Mouse (Mus musculus): ENCODE measurements at regions not wholly inside any gene's neighbourhood (a gene's known extent, or its start where the extent isn't known, plus 50 kb on each side); places are given as distances from the start of the nearest gene placed in this dataset.
A peak's percentile ranks its signal among the peaks of the same experiment; 100 is the strongest.

DNA sequence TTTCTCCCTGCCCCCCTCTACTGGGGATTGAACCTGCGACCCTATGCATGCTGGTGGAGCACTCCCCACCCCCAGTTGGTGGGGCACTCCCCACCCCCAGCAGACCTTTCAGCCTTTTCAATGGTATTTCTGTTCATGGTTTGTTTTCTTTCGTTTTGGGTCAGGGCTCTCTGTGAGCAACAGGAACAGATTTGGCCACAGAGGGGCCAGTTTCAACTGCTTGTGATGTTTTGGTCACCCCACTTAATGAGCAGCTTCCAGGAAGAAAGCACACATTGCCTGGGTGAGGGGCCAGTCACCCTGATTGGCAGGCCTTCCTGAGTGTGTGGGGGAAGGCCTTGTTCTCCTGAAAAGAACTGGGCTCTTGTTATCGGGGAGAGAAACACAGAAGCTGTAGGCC lies 71.5 kb upstream of the Sulf2 start:
- Histone ChIP-seq H3K27me3 (ENCODE audit: control insufficient read depth, insufficient read depth, low read length) (no peaks in the 10 kb centered on the region; the same call in 1 of the 2 replicates), H3K4me1 (ENCODE audit: control insufficient read depth, insufficient read depth, low read length) (no peaks in the 10 kb centered on the region), H3K27ac (ENCODE audit: insufficient read depth, low read length) (no peak overlapping the region), H3K4me3 (replicated peaks; ENCODE audit: insufficient read depth, low read depth, low read length) (no peak overlapping the region)
- no peak for DNase-seq
- TF ChIP-seq CTCF (IDR thresholded peaks at IDR 0.05; ENCODE audit: borderline replicate concordance, insufficient read depth, low read depth, low read length) (no peak), POLR2A (IDR thresholded peaks at IDR 0.05; ENCODE audit: borderline replicate concordance, insufficient read depth, low read length) (no peak)
- 49% methylated on average over 3 of the region's 3 CpGs for WGBS

GRCm38 (mm10) chr2:166226331-166226730 lies 70.9 kb upstream of the Sulf2 start:
- Histone ChIP-seq H3K4me1 (ENCODE audit: control insufficient read depth, insufficient read depth, low read length) (no peaks in the 10 kb centered on the region), H3K27ac (ENCODE audit: insufficient read depth, low read length) (no peak overlapping the region), H3K4me3 (replicated peaks; ENCODE audit: insufficient read depth, low read depth, low read length) (no peak overlapping the region), H3K27me3 (ENCODE audit: control insufficient read depth, insufficient read depth, low read length) (no peaks in the 10 kb centered on the region; the same call in 1 of the 2 replicates)
- DNase-seq, result no peak
- TF ChIP-seq CTCF (IDR thresholded peaks at IDR 0.05; ENCODE audit: borderline replicate concordance, insufficient read depth, low read depth, low read length), result no peak
- TF ChIP-seq POLR2A (IDR thresholded peaks at IDR 0.05; ENCODE audit: borderline replicate concordance, insufficient read depth, low read length), result no peak
- 94% methylated on average over 2 of the region's 2 CpGs for WGBS

GRCm38 (mm10) chr2:166225354-166225753 lies 69.9 kb upstream of the Sulf2 start:
- no peak overlapping the region for H3K4me3 ChIP-seq (replicated peaks; ENCODE audit: insufficient read depth, low read depth, low read length)

GRCm38 (mm10) chr2:166218783-166219182 lies 63.3 kb upstream of the Sulf2 start:
- no peak overlapping the region for H3K4me3 ChIP-seq (replicated peaks; ENCODE audit: insufficient read depth, low read depth, low read length)
- no peaks in the 10 kb centered on the region; the same call in 1 of the 2 replicates for H3K27me3 ChIP-seq (ENCODE audit: control insufficient read depth, insufficient read depth, low read length)
- 67% methylated on average over 9 of the region's 9 CpGs for WGBS
- H3K4me1 ChIP-seq (ENCODE audit: control insufficient read depth, insufficient read depth, low read length), result peaks cover 13% of the 10 kb centered on the region
- H3K27ac ChIP-seq (ENCODE audit: insufficient read depth, low read length), result no peak overlapping the region
- DNase-seq, result no peak
- no peak for TF ChIP-seq POLR2A (IDR thresholded peaks at IDR 0.05; ENCODE audit: borderline replicate concordance, insufficient read depth, low read length)
- no peak for TF ChIP-seq CTCF (IDR thresholded peaks at IDR 0.05; ENCODE audit: borderline replicate concordance, insufficient read depth, low read depth, low read length)

More at GRCm38 (mm10) chr2:166225354-166225753, 69.9 kb upstream of the Sulf2 start:
- DNase-seq, result no peak
- Histone ChIP-seq H3K27me3 (ENCODE audit: control insufficient read depth, insufficient read depth, low read length) (no peaks in the 10 kb centered on the region; the same call in 1 of the 2 replicates), H3K4me1 (ENCODE audit: control insufficient read depth, insufficient read depth, low read length) (no peaks in the 10 kb centered on the region), H3K27ac (ENCODE audit: insufficient read depth, low read length) (no peak overlapping the region)
- 91% methylated on average over 9 of the region's 9 CpGs for WGBS
- no peak for TF ChIP-seq POLR2A (IDR thresholded peaks at IDR 0.05; ENCODE audit: borderline replicate concordance, insufficient read depth, low read length)
- no peak for TF ChIP-seq CTCF (IDR thresholded peaks at IDR 0.05; ENCODE audit: borderline replicate concordance, insufficient read depth, low read depth, low read length)

DNA sequence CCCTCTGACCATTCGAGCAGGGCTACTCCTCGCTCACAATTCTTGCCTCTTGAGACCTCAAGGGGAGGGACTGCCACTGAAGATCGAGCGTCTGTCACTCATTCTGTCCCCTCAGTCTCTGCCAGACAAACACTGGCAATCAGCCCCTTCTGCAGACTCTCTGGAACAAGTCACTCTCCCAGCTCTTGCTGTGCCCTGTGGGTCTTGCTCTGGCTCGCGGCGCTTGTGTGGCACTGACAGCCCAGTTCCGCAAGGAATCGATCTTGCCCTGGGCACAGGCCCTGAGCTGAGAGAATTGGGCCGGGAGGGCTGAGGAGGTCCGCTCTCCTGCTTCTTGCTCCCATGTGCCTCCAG lies 61.0 kb upstream of the Sulf2 start:
- 12% methylated on average over 11 of the region's 11 CpGs for WGBS
- Histone ChIP-seq H3K4me3 (replicated peaks; ENCODE audit: insufficient read depth, low read depth, low read length) (no peak overlapping the region), H3K27ac (ENCODE audit: insufficient read depth, low read length) (no peak overlapping the region), H3K4me1 (ENCODE audit: control insufficient read depth, insufficient read depth, low read length) (peaks cover 13% of the 10 kb centered on the region), H3K27me3 (ENCODE audit: control insufficient read depth, insufficient read depth, low read length) (no peaks in the 10 kb centered on the region; the same call in 1 of the 2 replicates)
- DNase-seq, result peak; percentile 15 to 38
- TF ChIP-seq CTCF (IDR thresholded peaks at IDR 0.05; ENCODE audit: borderline replicate concordance, insufficient read depth, low read depth, low read length) (no peak), POLR2A (IDR thresholded peaks at IDR 0.05; ENCODE audit: borderline replicate concordance, insufficient read depth, low read length) (no peak)

DNA sequence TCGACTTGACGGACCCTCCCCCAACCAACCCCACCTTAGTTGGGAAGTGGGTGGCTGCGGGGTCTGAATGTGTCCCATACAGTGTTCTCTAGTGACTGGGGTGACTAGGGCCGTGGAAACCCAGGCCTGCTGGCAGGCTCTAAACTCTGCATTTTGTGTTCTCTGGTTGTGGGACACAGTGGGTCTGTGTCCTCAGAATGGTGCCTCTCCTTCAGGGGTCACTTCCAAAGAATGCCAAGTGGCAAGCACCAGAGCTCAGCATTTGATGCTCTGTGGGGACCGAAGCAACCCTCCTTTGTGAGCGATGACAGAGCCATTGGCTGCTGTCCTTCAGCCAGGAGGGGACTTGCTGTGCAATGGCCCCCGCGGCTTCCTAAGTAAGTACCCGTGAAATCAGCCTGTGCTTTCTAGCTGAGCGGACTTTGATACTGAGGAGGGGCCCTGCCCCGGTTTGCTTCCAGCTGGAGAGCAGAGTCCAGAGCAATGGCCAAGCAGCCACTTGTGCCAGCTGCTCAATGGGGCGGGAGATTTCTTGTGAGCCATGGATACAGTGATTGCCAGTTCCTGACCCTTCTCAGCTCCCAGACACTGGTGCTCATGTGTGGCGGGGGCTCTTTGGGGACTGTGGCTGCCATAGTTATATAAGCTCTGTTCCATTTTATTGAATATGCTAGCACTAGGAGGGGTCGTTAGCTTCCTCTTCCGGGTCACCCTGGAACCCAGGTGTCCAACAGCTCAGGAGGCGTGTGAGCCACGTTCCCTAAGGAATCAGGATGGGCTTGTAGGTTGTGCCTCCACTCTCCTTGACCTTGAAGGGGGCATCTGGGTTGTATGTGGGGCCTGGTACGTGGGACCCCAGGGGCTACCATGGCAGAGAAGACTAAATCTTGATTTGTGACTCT lies 60.4 kb upstream of the Sulf2 start:
- H3K4me3 ChIP-seq (replicated peaks; ENCODE audit: insufficient read depth, low read depth, low read length), result no peak overlapping the region
- peak; percentile 31 to 52 for DNase-seq
- WGBS, result 26% methylated on average over 18 of the region's 18 CpGs
- H3K27ac ChIP-seq (ENCODE audit: insufficient read depth, low read length), result no peak overlapping the region
- H3K4me1 ChIP-seq (ENCODE audit: control insufficient read depth, insufficient read depth, low read length), result peaks cover 13% of the 10 kb centered on the region
- TF ChIP-seq POLR2A (IDR thresholded peaks at IDR 0.05; ENCODE audit: borderline replicate concordance, insufficient read depth, low read length) (no peak), CTCF (IDR thresholded peaks at IDR 0.05; ENCODE audit: borderline replicate concordance, insufficient read depth, low read depth, low read length) (no peak)
- no peaks in the 10 kb centered on the region; the same call in 1 of the 2 replicates for H3K27me3 ChIP-seq (ENCODE audit: control insufficient read depth, insufficient read depth, low read length)

GRCm38 (mm10) chr2:166215191-166215590 lies 59.7 kb upstream of the Sulf2 start:
- 76% methylated on average over 7 of the region's 7 CpGs for WGBS
- DNase-seq, result no peak
- TF ChIP-seq POLR2A (IDR thresholded peaks at IDR 0.05; ENCODE audit: borderline replicate concordance, insufficient read depth, low read length) (no peak), CTCF (IDR thresholded peaks at IDR 0.05; ENCODE audit: borderline replicate concordance, insufficient read depth, low read depth, low read length) (no peak)

GRCm38 (mm10) chr2:166207145-166207508 lies 51.7 kb upstream of the Sulf2 start:
- WGBS, result 32% methylated on average over 3 of the region's 3 CpGs
- DNase-seq, result peak; percentile 22 to 30
- Histone ChIP-seq H3K27ac (ENCODE audit: insufficient read depth, low read length) (no peak overlapping the region), H3K27me3 (ENCODE audit: control insufficient read depth, insufficient read depth, low read length) (no peaks in the 10 kb centered on the region), H3K4me1 (ENCODE audit: control insufficient read depth, insufficient read depth, low read length) (peaks cover 11% of the 10 kb centered on the region), H3K4me3 (replicated peaks; ENCODE audit: insufficient read depth, low read depth, low read length) (no peak overlapping the region)
- TF ChIP-seq CTCF (IDR thresholded peaks at IDR 0.05; ENCODE audit: borderline replicate concordance, insufficient read depth, low read depth, low read length) (no peak), POLR2A (IDR thresholded peaks at IDR 0.05; ENCODE audit: borderline replicate concordance, insufficient read depth, low read length) (no peak)

More at GRCm38 (mm10) chr2:166215191-166215590, 59.7 kb upstream of the Sulf2 start:
- peaks cover 13% of the 10 kb centered on the region for H3K4me1 ChIP-seq (ENCODE audit: control insufficient read depth, insufficient read depth, low read length)
- H3K27me3 ChIP-seq (ENCODE audit: control insufficient read depth, insufficient read depth, low read length), result no peaks in the 10 kb centered on the region; the same call in 1 of the 2 replicates
- H3K4me3 ChIP-seq (replicated peaks; ENCODE audit: insufficient read depth, low read depth, low read length), result no peak overlapping the region
- no peak overlapping the region for H3K27ac ChIP-seq (ENCODE audit: insufficient read depth, low read length)
